Mouse (Mus musculus) neural tube, embryonic 14.5 days (tissue): Measurements from ENCODE around the gene Plau. TPM values are rescaled to one million over a fixed set of nuclear protein-coding genes. Genes with fewer than 3 reads are reported as not detected.

Experiments used
- ATAC-seq: fragments of 200-750 bp; cut with Nextera tagmentation; 2 replicates; pipeline ENCODE4 v1.8.0; 2017; ENCODE audit warnings: low read depth, mild to moderate bottlenecking, moderate TSS enrichment, moderate library complexity
- H3K27ac ChIP-seq: fragments of 300-500 bp; sonication (generic); 2 replicates; pipeline ENCODE4 v1.5.1; 2014; ENCODE audit warnings: low read depth, mild to moderate bottlenecking, control low read depth, low read length, moderate library complexity, mixed read lengths
- H3K27me3 ChIP-seq: fragments of 300-500 bp; sonication (generic); 2 replicates; pipeline ENCODE4 v1.6.1; 2014; ENCODE audit warnings: low read length; ENCODE audit not compliant: control insufficient read depth, insufficient read depth
- H3K36me3 ChIP-seq: fragments of 300-500 bp; sonication (generic); 2 replicates; pipeline ENCODE4 v1.6.1; 2014; ENCODE audit warnings: low read length, mixed read lengths; ENCODE audit not compliant: control insufficient read depth, insufficient read depth
- H3K4me1 ChIP-seq: fragments of 300-500 bp; sonication (generic); 2 replicates; pipeline ENCODE4 v1.6.1; 2014; ENCODE audit warnings: low read length; ENCODE audit not compliant: control insufficient read depth, insufficient read depth
- H3K4me2 ChIP-seq: fragments of 300-500 bp; sonication (generic); 2 replicates; pipeline ENCODE4 v1.6.1; 2014; ENCODE audit warnings: mild to moderate bottlenecking, low read depth, low read length, control low read depth
- H3K4me3 ChIP-seq: fragments of 300-500 bp; sonication (generic); 2 replicates; pipeline ENCODE4 v1.5.1; 2014; ENCODE audit warnings: low read depth, low read length, control low read depth, mixed read lengths
- H3K9ac ChIP-seq: fragments of 300-500 bp; sonication (generic); replicated peaks from 2 replicates; pipeline ENCODE4 v1.6.1; 2014; ENCODE audit warnings: low read depth, mild to moderate bottlenecking, control low read depth, low read length, mixed read lengths
- H3K9me3 ChIP-seq: fragments of 300-500 bp; sonication (generic); 2 replicates; pipeline ENCODE4 v1.6.1; 2016; ENCODE audit warnings: low read length; ENCODE audit not compliant: control insufficient read depth
- WGBS: fragments of 180-500 bp; shearing (Covaris S2); extraction: QIAGEN DNeasy Blood & Tissue Kit; methylation state at CpG from one replicate; pipeline ENCODE4 v1.1.7; 2014; 5-methylcytosine and 5-hydroxymethylcytosine counted together
- polyA plus RNA-seq: library from polyadenylated mRNA; unstranded; fragments of >200 nt; fragmentation: Nextera tagmentation; extraction: Ambion mirVana; gene quantifications from 2 replicates; pipeline ENCODE4 v1.2.1, GENCODE M21; 2014

The Plau gene
- polyA plus RNA-seq, 1 experiment from 2014 or later, result 0.19 TPM

DNA sequence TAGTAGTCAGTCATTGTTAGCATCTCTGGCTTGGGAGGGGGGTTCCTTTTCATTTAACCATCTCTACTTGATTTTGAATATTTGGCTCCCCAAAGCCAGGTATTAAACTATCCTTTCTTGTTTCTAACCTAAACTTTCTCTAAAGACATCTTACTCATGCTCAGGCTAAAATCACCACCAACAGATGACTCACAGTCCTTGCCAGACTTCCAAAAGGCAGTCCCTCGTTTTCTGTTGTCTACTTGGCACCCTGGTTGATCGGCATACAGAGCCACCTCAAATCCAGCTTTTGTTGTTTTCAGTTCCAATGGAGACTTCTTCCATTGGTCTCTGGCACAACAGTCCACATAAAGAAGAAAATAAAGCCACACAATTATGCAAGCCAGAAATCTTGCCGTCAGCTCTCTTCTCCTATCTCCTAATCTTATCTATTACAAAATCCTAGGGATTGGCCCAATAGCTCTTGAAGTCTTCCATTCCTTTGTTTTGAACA is 11.2 kb downstream of the Plau start:
- no peaks in the 10 kb centered on the region for H3K4me1 ChIP-seq
- H3K9ac ChIP-seq, result no peak overlapping the region
- no peaks in the 10 kb centered on the region for H3K27me3 ChIP-seq
- no peak overlapping the region for H3K4me2 ChIP-seq
- WGBS, result 91% methylated on average over 3 of the region's 3 CpGs
- no peak overlapping the region for H3K4me3 ChIP-seq
- H3K9me3 ChIP-seq, result no peaks in the 10 kb centered on the region
- H3K27ac ChIP-seq, result no peak overlapping the region
- no peaks in the 10 kb centered on the region for H3K36me3 ChIP-seq
- no peak for ATAC-seq

- no peaks in the 10 kb centered on the region for H3K9me3 ChIP-seq
- no peak overlapping the region for H3K4me2 ChIP-seq
- ATAC-seq, result no peak
- H3K4me3 ChIP-seq, result no peak overlapping the region
- 65% methylated on average over 4 of the region's 4 CpGs for WGBS
- no peak overlapping the region for H3K27ac ChIP-seq
- no peaks in the 10 kb centered on the region for H3K27me3 ChIP-seq
- H3K9ac ChIP-seq, result no peak overlapping the region
- no peaks in the 10 kb centered on the region for H3K4me1 ChIP-seq
- H3K36me3 ChIP-seq, result no peaks in the 10 kb centered on the region
These were observed 13.3 kb downstream of the Plau start for GRCm38 (mm10) chr14:20849753-20850152.

- WGBS, result 75% methylated on average over 2 of the region's 2 CpGs
- Histone ChIP-seq H3K36me3 (no peaks in the 10 kb centered on the region), H3K4me1 (no peaks in the 10 kb centered on the region), H3K27ac (no peak overlapping the region), H3K9me3 (no peaks in the 10 kb centered on the region), H3K4me2 (no peak overlapping the region), H3K9ac (no peak overlapping the region), H3K27me3 (no peaks in the 10 kb centered on the region), H3K4me3 (no peak overlapping the region)
- no peak for ATAC-seq
These were observed 14.0 kb downstream of the Plau start for GRCm38 (mm10) chr14:20850498-20850897.

DNA sequence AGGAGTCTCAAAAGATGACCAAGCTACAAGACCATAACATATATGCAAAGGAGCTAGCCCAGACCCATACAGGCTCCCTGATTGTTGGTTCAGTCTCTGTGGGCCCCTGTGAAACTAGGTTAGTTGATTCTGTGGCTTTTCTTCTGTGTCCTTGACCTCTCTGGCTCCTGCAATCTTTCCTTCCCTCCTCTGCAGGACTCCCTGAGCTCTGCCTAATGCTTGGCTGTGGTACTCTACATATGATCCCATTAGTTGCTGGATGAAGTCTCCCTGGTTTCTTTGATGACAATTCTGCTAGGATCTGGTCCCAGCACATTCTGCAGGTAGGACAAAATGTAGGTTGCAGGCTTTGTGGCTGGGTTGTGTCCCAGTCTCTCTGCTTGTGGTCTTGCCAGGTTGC is 15.3 kb downstream of the Plau start:
- no peaks in the 10 kb centered on the region for H3K9me3 ChIP-seq
- H3K36me3 ChIP-seq, result no peaks in the 10 kb centered on the region
- H3K4me1 ChIP-seq, result no peaks in the 10 kb centered on the region
- H3K27ac ChIP-seq, result no peak overlapping the region
- no peak overlapping the region for H3K4me3 ChIP-seq
- H3K4me2 ChIP-seq, result no peak overlapping the region
- no peaks in the 10 kb centered on the region for H3K27me3 ChIP-seq
- no peak overlapping the region for H3K9ac ChIP-seq
- no peak for ATAC-seq

DNA sequence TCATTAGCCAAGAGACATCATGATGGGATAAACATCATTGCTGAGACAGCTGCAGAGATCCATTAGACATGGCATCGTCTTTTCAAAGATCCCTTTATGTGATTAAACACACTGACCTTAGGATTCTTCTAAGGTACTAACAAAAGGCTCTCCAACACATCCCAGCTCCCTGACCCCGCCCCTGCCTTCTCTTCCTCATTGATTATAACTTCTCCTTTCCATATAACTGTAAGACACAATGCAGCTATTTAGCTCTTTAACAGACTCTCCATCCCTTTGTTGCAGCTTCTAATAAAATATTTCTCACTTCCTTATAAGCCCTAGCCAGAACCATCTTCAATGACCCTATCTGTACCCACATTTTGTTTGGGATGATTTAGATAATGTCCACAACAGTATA is 24.7 kb downstream of the Plau start:
- Histone ChIP-seq H3K27ac (no peak overlapping the region), H3K36me3 (no peaks in the 10 kb centered on the region), H3K4me2 (no peak overlapping the region), H3K4me1 (no peaks in the 10 kb centered on the region), H3K9me3 (no peaks in the 10 kb centered on the region), H3K4me3 (no peak overlapping the region), H3K9ac (no peak overlapping the region), H3K27me3 (no peaks in the 10 kb centered on the region)
- WGBS, result 76% methylated on average over 2 of the region's 2 CpGs
- no peak for ATAC-seq

DNA sequence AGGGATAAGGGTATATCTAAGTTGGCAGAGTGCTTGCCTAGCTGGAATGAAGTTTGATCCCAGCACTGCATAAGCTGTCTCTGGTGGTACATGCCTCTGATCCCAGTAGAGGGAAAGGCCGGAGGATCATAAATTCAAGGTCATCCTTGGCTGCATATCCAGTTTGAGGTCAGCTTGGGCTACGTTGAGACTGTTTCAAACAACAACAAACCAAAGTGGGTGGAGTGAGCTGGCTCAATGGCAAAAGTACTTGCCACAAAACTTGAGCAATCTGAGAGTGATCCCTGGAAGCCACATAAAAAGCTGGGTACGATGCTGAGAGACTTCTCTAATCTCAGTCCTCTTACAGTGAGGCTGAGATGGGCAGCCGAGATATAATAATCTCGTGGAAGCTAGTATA is 25.1 kb downstream of the Plau start:
- H3K9me3 ChIP-seq, result no peaks in the 10 kb centered on the region
- no peak overlapping the region for H3K4me3 ChIP-seq
- WGBS, result 76% methylated on average over 5 of the region's 5 CpGs
- H3K4me2 ChIP-seq, result no peak overlapping the region
- no peaks in the 10 kb centered on the region for H3K27me3 ChIP-seq
- no peak overlapping the region for H3K9ac ChIP-seq
- ATAC-seq, result no peak
- no peaks in the 10 kb centered on the region for H3K36me3 ChIP-seq
- no peak overlapping the region for H3K27ac ChIP-seq
- no peaks in the 10 kb centered on the region for H3K4me1 ChIP-seq

- no peak for ATAC-seq
- H3K4me2 ChIP-seq, result no peak overlapping the region
- H3K27ac ChIP-seq, result no peak overlapping the region
- H3K9ac ChIP-seq, result no peak overlapping the region
- no peaks in the 10 kb centered on the region for H3K36me3 ChIP-seq
- H3K27me3 ChIP-seq, result no peaks in the 10 kb centered on the region
- 72% methylated on average over 6 of the region's 6 CpGs for WGBS
- no peaks in the 10 kb centered on the region for H3K9me3 ChIP-seq
- H3K4me1 ChIP-seq, result no peaks in the 10 kb centered on the region
- H3K4me3 ChIP-seq, result no peak overlapping the region
These were observed 27.0 kb downstream of the Plau start for GRCm38 (mm10) chr14:20863306-20864065.

DNA sequence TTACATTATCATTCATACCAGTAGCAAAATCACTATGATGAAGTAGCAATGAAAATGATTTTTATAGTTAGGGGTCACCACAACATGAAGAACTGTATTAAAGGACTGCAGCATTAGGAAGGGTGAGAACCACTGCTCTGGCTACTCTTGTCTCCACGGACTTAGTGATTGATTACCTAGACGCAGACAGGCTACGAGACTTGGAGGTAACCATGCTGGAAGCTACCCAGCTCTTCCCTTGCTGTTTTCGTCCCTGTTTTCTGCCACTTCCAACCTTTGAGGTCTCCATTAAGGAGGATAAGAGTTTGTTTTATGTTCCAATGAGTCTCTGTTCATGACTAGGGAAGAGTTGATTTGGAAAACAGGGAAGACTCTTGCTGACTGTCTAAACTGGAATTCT is 27.7 kb downstream of the Plau start:
- H3K9ac ChIP-seq, result no peak overlapping the region
- H3K4me1 ChIP-seq, result no peaks in the 10 kb centered on the region
- H3K27ac ChIP-seq, result no peak overlapping the region
- H3K4me3 ChIP-seq, result no peak overlapping the region
- H3K36me3 ChIP-seq, result no peaks in the 10 kb centered on the region
- no peak overlapping the region for H3K4me2 ChIP-seq
- no peaks in the 10 kb centered on the region for H3K9me3 ChIP-seq
- ATAC-seq, result no peak
- WGBS, result 69% methylated on average over 4 of the region's 4 CpGs
- H3K27me3 ChIP-seq, result no peaks in the 10 kb centered on the region

GRCm38 (mm10) chr14:20865604-20866003 is 29.1 kb downstream of the Plau start:
- Histone ChIP-seq H3K36me3 (no peaks in the 10 kb centered on the region), H3K4me3 (no peak overlapping the region), H3K9ac (no peak overlapping the region), H3K27me3 (no peaks in the 10 kb centered on the region), H3K4me2 (no peak overlapping the region), H3K4me1 (no peaks in the 10 kb centered on the region), H3K27ac (no peak overlapping the region), H3K9me3 (no peaks in the 10 kb centered on the region)
- no peak for ATAC-seq
- WGBS, result 88% methylated on average over 8 of the region's 8 CpGs
